Mouse (Mus musculus) thymus, postnatal 10 days (tissue): ENCODE measurements at regions not wholly inside any gene's neighbourhood (a gene's known extent, or its start where the extent isn't known, plus 50 kb on each side); places are given as distances from the start of the nearest gene placed in this dataset.

ENCODE experiments used
- DNase-seq, 2 experiments: peaks; one replicate each; pipeline ENCODE4 v3.0.0; 2021; ENCODE audit warnings: low spot score in 2 of 2

DNA sequence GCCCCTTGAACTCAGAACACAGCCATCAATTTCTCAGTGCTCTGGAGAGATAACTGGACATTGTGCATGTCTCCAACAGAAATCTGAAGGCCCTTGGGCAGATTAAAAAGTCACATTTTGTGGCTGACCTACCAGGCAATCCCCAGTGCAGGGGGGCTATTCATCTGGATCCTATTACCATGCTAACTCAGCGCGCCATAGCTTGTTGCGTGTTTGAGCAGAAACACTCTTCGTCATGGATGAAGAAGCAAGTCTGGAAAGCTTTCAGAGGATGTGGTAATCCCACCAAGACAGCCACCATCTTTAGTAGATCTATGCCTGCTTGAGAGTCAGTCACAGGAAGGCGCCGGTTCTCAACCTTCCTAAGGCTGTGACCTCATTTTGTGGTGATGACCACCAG, 243.9 kb downstream of the Sipa1l2 start:
- no peak for DNase-seq

GRCm38 (mm10) chr8:125322561-125322960, 247.0 kb downstream of the Sipa1l2 start:
- no peak for DNase-seq

DNA sequence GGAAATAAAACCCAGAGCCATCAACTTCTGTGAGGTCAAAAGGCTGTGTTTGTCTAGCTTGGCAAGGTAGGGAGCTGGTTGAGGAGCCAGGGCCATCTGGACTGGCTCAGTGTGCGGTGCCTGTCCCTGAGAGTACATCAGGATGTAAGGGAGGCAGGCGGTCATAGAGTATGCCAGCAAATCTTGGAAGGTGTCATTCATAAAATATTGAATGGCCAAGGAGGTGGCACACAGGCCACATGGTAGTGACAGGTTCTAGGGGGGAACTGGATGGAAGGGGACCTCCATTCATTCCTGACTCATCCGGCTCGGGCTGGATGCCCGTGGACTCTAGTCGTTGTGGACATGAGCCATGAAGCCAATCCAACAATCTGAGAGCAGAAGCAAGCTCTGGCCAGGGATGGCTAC, 252.0 kb downstream of the Sipa1l2 start:
- DNase-seq: no peak

DNA sequence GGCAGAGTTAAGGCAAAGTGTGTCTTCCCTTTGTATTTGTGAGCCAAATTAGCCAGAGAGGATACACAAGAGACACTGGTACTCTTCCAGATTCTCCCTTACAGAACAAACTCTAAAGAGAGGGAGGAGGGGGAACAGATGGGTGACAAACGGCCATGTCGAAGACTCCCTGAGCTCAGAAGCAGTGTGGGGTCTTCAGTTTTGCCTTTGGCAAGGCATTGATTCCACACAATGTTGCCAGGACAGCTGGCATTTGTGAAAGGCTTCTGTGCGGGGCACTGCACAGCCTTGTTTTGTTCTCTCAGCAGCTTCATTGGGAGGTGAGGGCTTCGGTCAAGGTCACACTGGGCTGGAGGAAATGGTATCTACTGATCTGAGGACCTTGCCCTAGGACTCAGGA, 253.9 kb downstream of the Sipa1l2 start:
- no peak for DNase-seq

DNA sequence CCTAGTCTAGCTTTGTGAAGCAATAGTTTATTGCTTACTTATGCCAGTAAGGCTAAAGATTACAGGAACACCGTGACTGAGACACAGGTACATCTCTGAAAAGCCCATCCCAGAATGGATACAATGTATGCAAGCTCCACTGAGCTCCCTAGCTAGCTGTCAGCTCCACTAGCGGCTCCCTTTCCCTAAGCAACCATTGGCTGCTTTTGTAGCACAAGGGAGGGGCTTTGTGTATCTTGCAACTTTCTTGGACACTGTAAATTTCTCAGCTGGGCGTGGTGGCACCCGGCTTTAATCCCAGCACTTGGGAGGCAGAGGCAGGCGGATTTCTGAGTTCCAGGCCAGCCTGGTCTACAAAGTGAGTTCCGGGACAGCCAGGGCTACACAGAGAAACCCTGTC, 254.6 kb downstream of the Sipa1l2 start:
- DNase-seq: no peak

DNA sequence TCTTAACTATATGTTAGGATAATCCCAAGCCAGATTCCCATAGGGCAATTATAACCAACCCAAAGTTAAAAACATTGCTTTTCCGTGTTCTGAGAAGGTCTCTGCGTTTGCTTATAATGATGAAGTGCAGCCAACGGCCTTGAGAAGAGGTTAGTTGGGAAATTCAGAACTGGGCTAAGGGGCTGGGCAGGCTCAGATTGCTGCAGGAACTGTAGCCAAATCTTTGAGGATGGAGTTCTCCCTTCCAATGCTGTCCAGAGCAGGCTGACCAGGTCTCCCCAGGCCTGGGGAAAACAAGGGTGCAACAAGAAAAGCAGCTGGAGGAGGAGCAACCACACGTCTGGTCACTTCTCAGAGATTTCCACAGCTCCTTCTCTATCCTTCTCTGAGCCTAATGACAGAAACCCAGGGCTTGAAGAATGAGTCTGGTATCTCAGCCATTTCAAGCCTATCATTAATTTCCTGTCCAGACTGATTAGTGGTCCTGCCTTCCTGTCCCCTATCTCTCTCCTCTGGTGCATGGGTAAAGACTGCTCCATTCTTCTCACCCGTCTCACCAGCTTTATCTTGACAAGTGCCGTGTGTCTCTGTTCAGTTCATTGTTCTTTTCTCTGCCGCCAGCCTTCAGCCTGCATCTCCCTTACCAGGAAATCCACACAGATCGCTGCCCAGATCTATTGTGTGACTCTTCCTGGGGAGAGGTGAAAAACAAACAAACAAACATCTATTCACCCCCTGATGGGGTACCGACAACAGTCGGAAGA, 255.2 kb downstream of the Sipa1l2 start:
- no peak for DNase-seq

GRCm38 (mm10) chr8:125311228-125312053, 257.4 kb downstream of the Disc1 start:
- no peak for DNase-seq
